Mouse (Mus musculus) forebrain, embryonic 15.5 days (tissue): ENCODE results near the gene Snx11. TPM values are rescaled to one million over a fixed set of nuclear protein-coding genes. Genes with fewer than 3 reads are reported as not detected.

Experiments used
- ATAC-seq: fragments of 200-750 bp; cut with Nextera tagmentation; replicated peaks from 2 replicates; pipeline ENCODE4 v1.8.0; 2017; ENCODE audit warnings: mild to moderate bottlenecking, moderate TSS enrichment, moderate library complexity
- H3K27ac ChIP-seq: fragments of 300-500 bp; sonication (generic); replicated peaks from 2 replicates; pipeline ENCODE4 v1.5.1; 2015; ENCODE audit warnings: mild to moderate bottlenecking, inconsistent platforms
- H3K27me3 ChIP-seq: fragments of 300-500 bp; sonication (generic); 2 replicates; pipeline ENCODE4 v1.6.1; 2015; ENCODE audit warnings: inconsistent platforms
- H3K36me3 ChIP-seq: fragments of 300-500 bp; sonication (generic); 2 replicates; pipeline ENCODE4 v1.6.1; 2015; ENCODE audit warnings: mild to moderate bottlenecking, inconsistent platforms
- H3K4me1 ChIP-seq: fragments of 300-500 bp; sonication (generic); 2 replicates; pipeline ENCODE4 v1.6.1; 2015; ENCODE audit warnings: inconsistent platforms
- H3K4me2 ChIP-seq: fragments of 300-500 bp; sonication (generic); replicated peaks from 2 replicates; pipeline ENCODE4 v1.6.1; 2015; ENCODE audit warnings: mild to moderate bottlenecking, inconsistent platforms
- H3K4me3 ChIP-seq: fragments of 300-500 bp; sonication (generic); 2 replicates; pipeline ENCODE4 v1.5.1; 2015; ENCODE audit warnings: mild to moderate bottlenecking, inconsistent platforms
- H3K9ac ChIP-seq: fragments of 300-500 bp; sonication (generic); replicated peaks from 2 replicates; pipeline ENCODE4 v1.6.1; 2015; ENCODE audit warnings: mild to moderate bottlenecking, inconsistent platforms
- H3K9me3 ChIP-seq: fragments of 300-500 bp; sonication (generic); 2 replicates; pipeline ENCODE4 v1.6.1; 2016; ENCODE audit warnings: inconsistent platforms
- WGBS: fragments of 180-500 bp; shearing (Covaris S2); methylation state at CpG from one replicate; pipeline ENCODE4 v1.1.7; 2015; ENCODE audit warnings: mixed read lengths; 5-methylcytosine and 5-hydroxymethylcytosine counted together
- polyA plus RNA-seq: library from polyadenylated mRNA; unstranded; fragments of >200 nt; fragmentation: Nextera tagmentation; extraction: Ambion mirVana; gene quantifications from 2 replicates; pipeline ENCODE4 v1.2.1, GENCODE M21; 2015

Gene Snx11
- polyA plus RNA-seq, 1 experiment from 2014 or later: 45.4 TPM

GRCm38 (mm10) chr11:96747555-96747954, 29.8 kb downstream of the Snx11 start:
- Histone ChIP-seq H3K4me3 (no peak overlapping the region), H3K4me2 (no peak overlapping the region), H3K27ac (peak overlapping the region; percentile 56), H3K9ac (no peak overlapping the region), H3K9me3 (no peaks in the 10 kb centered on the region), H3K36me3 (no peaks in the 10 kb centered on the region), H3K27me3 (peaks cover 16% of the 10 kb centered on the region), H3K4me1 (peaks cover 15% of the 10 kb centered on the region)
- WGBS: 53% methylated on average over 3 of the region's 3 CpGs
- ATAC-seq: no peak

- Histone ChIP-seq H3K36me3 (no peaks in the 10 kb centered on the region), H3K4me2 (no peak overlapping the region), H3K4me1 (peaks cover 24% of the 10 kb centered on the region), H3K9ac (no peak overlapping the region), H3K9me3 (no peaks in the 10 kb centered on the region), H3K4me3 (no peak overlapping the region), H3K27ac (peak overlapping the region; percentile 56; the same call in 1 of the 2 replicates), H3K27me3 (peaks cover 19% of the 10 kb centered on the region)
- 32% methylated on average over 6 of the region's 6 CpGs for WGBS
- 0 out of 2 replicates have a peak, but pooled peaks have one; percentile 19 for ATAC-seq
Observed at GRCm38 (mm10) chr11:96746648-96747047, 30.7 kb downstream of the Snx11 start.

GRCm38 (mm10) chr11:96743891-96744290, 33.5 kb downstream of the Snx11 start:
- Histone ChIP-seq H3K4me3 (no peak overlapping the region), H3K27me3 (peaks cover 38% of the 10 kb centered on the region), H3K9me3 (no peaks in the 10 kb centered on the region), H3K4me2 (no peak overlapping the region), H3K9ac (no peak overlapping the region), H3K27ac (no peak overlapping the region), H3K36me3 (no peaks in the 10 kb centered on the region), H3K4me1 (peaks cover 43% of the 10 kb centered on the region)
- WGBS: 78% methylated on average over 4 of the region's 4 CpGs
- no peak for ATAC-seq

GRCm38 (mm10) chr11:96743000-96743399, 34.4 kb downstream of the Snx11 start:
- Histone ChIP-seq H3K4me2 (no peak overlapping the region), H3K36me3 (no peaks in the 10 kb centered on the region), H3K27me3 (peaks cover 43% of the 10 kb centered on the region), H3K9ac (no peak overlapping the region), H3K4me1 (peaks cover 43% of the 10 kb centered on the region), H3K27ac (no peak overlapping the region), H3K4me3 (no peak overlapping the region), H3K9me3 (no peaks in the 10 kb centered on the region)
- ATAC-seq: no peak
- WGBS: 22% methylated on average over 11 of the region's 11 CpGs

- Histone ChIP-seq H3K4me2 (peak overlapping the region; percentile 34), H3K9me3 (no peaks in the 10 kb centered on the region), H3K36me3 (no peaks in the 10 kb centered on the region), H3K4me3 (no peak overlapping the region), H3K9ac (no peak overlapping the region), H3K27ac (peak overlapping the region; percentile 64; the same call in 1 of the 2 replicates), H3K27me3 (peaks cover 48% of the 10 kb centered on the region), H3K4me1 (peaks cover 40% of the 10 kb centered on the region)
- ATAC-seq: peak; percentile 63
- 2% methylated on average over 12 of the region's 12 CpGs for WGBS
Observed at GRCm38 (mm10) chr11:96741995-96742394, 35.4 kb downstream of the Snx11 start.

GRCm38 (mm10) chr11:96740796-96741195, 36.6 kb downstream of the Snx11 start:
- Histone ChIP-seq H3K36me3 (no peaks in the 10 kb centered on the region), H3K9ac (no peak overlapping the region), H3K4me2 (no peak overlapping the region), H3K27ac (no peak overlapping the region), H3K27me3 (peaks cover 54% of the 10 kb centered on the region), H3K4me1 (peaks cover 44% of the 10 kb centered on the region), H3K4me3 (no peak overlapping the region), H3K9me3 (no peaks in the 10 kb centered on the region)
- no peak for ATAC-seq
- 57% methylated on average over 12 of the region's 12 CpGs for WGBS

- Histone ChIP-seq H3K4me1 (peaks cover 41% of the 10 kb centered on the region), H3K36me3 (no peaks in the 10 kb centered on the region), H3K27ac (no peak overlapping the region), H3K27me3 (peaks cover 44% of the 10 kb centered on the region), H3K9me3 (no peaks in the 10 kb centered on the region), H3K9ac (no peak overlapping the region), H3K4me3 (no peak overlapping the region), H3K4me2 (no peak overlapping the region)
- ATAC-seq: no peak
- 68% methylated on average over 14 of the region's 14 CpGs for WGBS
Observed at GRCm38 (mm10) chr11:96737673-96738471, 39.5 kb downstream of the Snx11 start.

GRCm38 (mm10) chr11:96736361-96736760, 41.0 kb downstream of the Snx11 start:
- peaks cover 42% of the 10 kb centered on the region for H3K27me3 ChIP-seq
- no peak overlapping the region for H3K27ac ChIP-seq
- ATAC-seq: no peak
- no peaks in the 10 kb centered on the region for H3K9me3 ChIP-seq
- H3K36me3 ChIP-seq: no peaks in the 10 kb centered on the region
- H3K4me2 ChIP-seq: peak overlapping the region; percentile 41
- H3K9ac ChIP-seq: no peak overlapping the region
- H3K4me1 ChIP-seq: peaks cover 26% of the 10 kb centered on the region
- peak overlapping the region; percentile 20 for H3K4me3 ChIP-seq
- 14% methylated on average over 11 of the region's 11 CpGs for WGBS

- peak; percentile 71; the same call in 1 of the 2 replicates for ATAC-seq
- peak overlapping the region; percentile 20 for H3K4me3 ChIP-seq
- no peak overlapping the region for H3K27ac ChIP-seq
- peaks cover 23% of the 10 kb centered on the region for H3K4me1 ChIP-seq
- H3K9me3 ChIP-seq: no peaks in the 10 kb centered on the region
- no peak overlapping the region for H3K9ac ChIP-seq
- under 1% methylated on average over 19 of the region's 19 CpGs for WGBS
- no peaks in the 10 kb centered on the region for H3K36me3 ChIP-seq
- H3K4me2 ChIP-seq: peak overlapping the region; percentile 41
- H3K27me3 ChIP-seq: peaks cover 37% of the 10 kb centered on the region
Observed at GRCm38 (mm10) chr11:96735908-96736307, 41.5 kb downstream of the Snx11 start.

GRCm38 (mm10) chr11:96732657-96733056, 44.7 kb downstream of the Snx11 start:
- ATAC-seq: no peak
- Histone ChIP-seq H3K4me3 (no peak overlapping the region), H3K9ac (no peak overlapping the region), H3K27ac (no peak overlapping the region), H3K4me1 (peaks cover 32% of the 10 kb centered on the region), H3K4me2 (no peak overlapping the region), H3K36me3 (no peaks in the 10 kb centered on the region), H3K27me3 (peaks cover 15% of the 10 kb centered on the region), H3K9me3 (no peaks in the 10 kb centered on the region)
- 38% methylated on average over 4 of the region's 4 CpGs for WGBS

- H3K9me3 ChIP-seq: no peaks in the 10 kb centered on the region
Observed at GRCm38 (mm10) chr11:96730327-96730726, 47.0 kb downstream of the Snx11 start.

GRCm38 (mm10) chr11:96729462-96729861, 47.9 kb downstream of the Snx11 start:
- Histone ChIP-seq H3K36me3 (no peaks in the 10 kb centered on the region), H3K27me3 (0 out of 2 replicates have a peak, but pooled peaks cover 2% of the 10 kb centered on the region), H3K9ac (no peak overlapping the region), H3K9me3 (no peaks in the 10 kb centered on the region), H3K4me3 (no peak overlapping the region), H3K4me1 (peaks cover 31% of the 10 kb centered on the region), H3K27ac (no peak overlapping the region), H3K4me2 (0 out of 2 replicates have a peak overlapping the region, but pooled peaks have one; percentile 19)
- ATAC-seq: no peak
- 19% methylated on average over 9 of the region's 9 CpGs for WGBS

More at GRCm38 (mm10) chr11:96730327-96730726, 47.0 kb downstream of the Snx11 start:
- 36% methylated on average over 5 of the region's 5 CpGs for WGBS
- Histone ChIP-seq H3K4me1 (peaks cover 31% of the 10 kb centered on the region), H3K27ac (no peak overlapping the region), H3K27me3 (0 out of 2 replicates have a peak, but pooled peaks cover 2% of the 10 kb centered on the region), H3K4me2 (no peak overlapping the region), H3K4me3 (no peak overlapping the region), H3K36me3 (no peaks in the 10 kb centered on the region), H3K9ac (no peak overlapping the region)
- no peak for ATAC-seq
